Mouse (Mus musculus) neural tube, embryonic 14.5 days (tissue): Measurements from ENCODE around the gene Usp18. TPM values are rescaled to one million over a fixed set of nuclear protein-coding genes. Genes with fewer than 3 reads are reported as not detected.

ENCODE experiments used
- ATAC-seq: fragments of 200-750 bp; cut with Nextera tagmentation; 2 replicates; pipeline ENCODE4 v1.8.0; 2017; ENCODE audit warnings: low read depth, mild to moderate bottlenecking, moderate TSS enrichment, moderate library complexity
- H3K27ac ChIP-seq: fragments of 300-500 bp; sonication (generic); 2 replicates; pipeline ENCODE4 v1.5.1; 2014; ENCODE audit warnings: low read depth, mild to moderate bottlenecking, control low read depth, low read length, moderate library complexity, mixed read lengths
- H3K27me3 ChIP-seq: fragments of 300-500 bp; sonication (generic); 2 replicates; pipeline ENCODE4 v1.6.1; 2014; ENCODE audit warnings: low read length; ENCODE audit not compliant: control insufficient read depth, insufficient read depth
- H3K36me3 ChIP-seq: fragments of 300-500 bp; sonication (generic); 2 replicates; pipeline ENCODE4 v1.6.1; 2014; ENCODE audit warnings: low read length, mixed read lengths; ENCODE audit not compliant: control insufficient read depth, insufficient read depth
- H3K4me1 ChIP-seq: fragments of 300-500 bp; sonication (generic); 2 replicates; pipeline ENCODE4 v1.6.1; 2014; ENCODE audit warnings: low read length; ENCODE audit not compliant: control insufficient read depth, insufficient read depth
- H3K4me2 ChIP-seq: fragments of 300-500 bp; sonication (generic); 2 replicates; pipeline ENCODE4 v1.6.1; 2014; ENCODE audit warnings: mild to moderate bottlenecking, low read depth, low read length, control low read depth
- H3K4me3 ChIP-seq: fragments of 300-500 bp; sonication (generic); 2 replicates; pipeline ENCODE4 v1.5.1; 2014; ENCODE audit warnings: low read depth, low read length, control low read depth, mixed read lengths
- H3K9ac ChIP-seq: fragments of 300-500 bp; sonication (generic); replicated peaks from 2 replicates; pipeline ENCODE4 v1.6.1; 2014; ENCODE audit warnings: low read depth, mild to moderate bottlenecking, control low read depth, low read length, mixed read lengths
- H3K9me3 ChIP-seq: fragments of 300-500 bp; sonication (generic); 2 replicates; pipeline ENCODE4 v1.6.1; 2016; ENCODE audit warnings: low read length; ENCODE audit not compliant: control insufficient read depth
- WGBS: fragments of 180-500 bp; shearing (Covaris S2); extraction: QIAGEN DNeasy Blood & Tissue Kit; methylation state at CpG from one replicate; pipeline ENCODE4 v1.1.7; 2014; 5-methylcytosine and 5-hydroxymethylcytosine counted together
- polyA plus RNA-seq: library from polyadenylated mRNA; unstranded; fragments of >200 nt; fragmentation: Nextera tagmentation; extraction: Ambion mirVana; gene quantifications from 2 replicates; pipeline ENCODE4 v1.2.1, GENCODE M21; 2014

Usp18 gene
- polyA plus RNA-seq, 1 experiment from 2014 or later = 0.54 TPM

- H3K9ac ChIP-seq = no peak overlapping the region
- no peaks in the 10 kb centered on the region for H3K27me3 ChIP-seq
- ATAC-seq = no peak
- 93% methylated on average over 10 of the region's 10 CpGs for WGBS
- H3K36me3 ChIP-seq = no peaks in the 10 kb centered on the region
- no peaks in the 10 kb centered on the region for H3K4me1 ChIP-seq
- H3K4me3 ChIP-seq = no peak overlapping the region
- no peak overlapping the region for H3K4me2 ChIP-seq
- no peaks in the 10 kb centered on the region for H3K9me3 ChIP-seq
- H3K27ac ChIP-seq = no peak overlapping the region
Observed at GRCm38 (mm10) chr6:121220181-121220580, 25.5 kb upstream of the Usp18 start.

- no peaks in the 10 kb centered on the region for H3K27me3 ChIP-seq
- H3K36me3 ChIP-seq = no peaks in the 10 kb centered on the region
- H3K4me1 ChIP-seq = no peaks in the 10 kb centered on the region
- no peak overlapping the region for H3K4me3 ChIP-seq
- H3K9ac ChIP-seq = no peak overlapping the region
- no peak for ATAC-seq
- H3K4me2 ChIP-seq = no peak overlapping the region
- no peaks in the 10 kb centered on the region for H3K9me3 ChIP-seq
- WGBS = 88% methylated on average over 8 of the region's 8 CpGs
- H3K27ac ChIP-seq = no peak overlapping the region
Observed at GRCm38 (mm10) chr6:121221876-121222597, 23.7 kb upstream of the Usp18 start.

GRCm38 (mm10) chr6:121223001-121223400 is 22.7 kb upstream of the Usp18 start:
- H3K4me2 ChIP-seq = no peak overlapping the region
- no peak overlapping the region for H3K9ac ChIP-seq
- no peaks in the 10 kb centered on the region for H3K27me3 ChIP-seq
- ATAC-seq = no peak
- H3K27ac ChIP-seq = no peak overlapping the region
- no peaks in the 10 kb centered on the region for H3K4me1 ChIP-seq
- no peaks in the 10 kb centered on the region for H3K36me3 ChIP-seq
- no peaks in the 10 kb centered on the region for H3K9me3 ChIP-seq
- no peak overlapping the region for H3K4me3 ChIP-seq
- 97% methylated on average over 14 of the region's 14 CpGs for WGBS

- no peaks in the 10 kb centered on the region for H3K4me1 ChIP-seq
- 76% methylated on average over 5 of the region's 5 CpGs for WGBS
- H3K4me3 ChIP-seq = no peak overlapping the region
- no peaks in the 10 kb centered on the region for H3K27me3 ChIP-seq
- H3K9ac ChIP-seq = no peak overlapping the region
- no peak overlapping the region for H3K4me2 ChIP-seq
- no peaks in the 10 kb centered on the region for H3K36me3 ChIP-seq
- H3K9me3 ChIP-seq = no peaks in the 10 kb centered on the region
- ATAC-seq = no peak
- H3K27ac ChIP-seq = no peak overlapping the region
Observed at GRCm38 (mm10) chr6:121224067-121224466, 21.6 kb upstream of the Usp18 start.

- Histone ChIP-seq H3K9ac (no peak overlapping the region), H3K4me1 (no peaks in the 10 kb centered on the region), H3K4me3 (no peak overlapping the region), H3K27me3 (no peaks in the 10 kb centered on the region), H3K9me3 (no peaks in the 10 kb centered on the region), H3K4me2 (no peak overlapping the region), H3K27ac (no peak overlapping the region), H3K36me3 (no peaks in the 10 kb centered on the region)
- no peak for ATAC-seq
- WGBS = 18% methylated on average over 6 of the region's 6 CpGs
Observed at GRCm38 (mm10) chr6:121224993-121225392, 20.7 kb upstream of the Usp18 start.

GRCm38 (mm10) chr6:121226043-121226442 is 19.7 kb upstream of the Usp18 start:
- no peak overlapping the region for H3K4me3 ChIP-seq
- no peak for ATAC-seq
- no peaks in the 10 kb centered on the region for H3K36me3 ChIP-seq
- H3K4me2 ChIP-seq = no peak overlapping the region
- no peak overlapping the region for H3K9ac ChIP-seq
- no peaks in the 10 kb centered on the region for H3K9me3 ChIP-seq
- WGBS = 77% methylated on average over 4 of the region's 4 CpGs
- no peak overlapping the region for H3K27ac ChIP-seq
- H3K4me1 ChIP-seq = no peaks in the 10 kb centered on the region
- H3K27me3 ChIP-seq = no peaks in the 10 kb centered on the region

- 79% methylated on average over 2 of the region's 2 CpGs for WGBS
- H3K4me3 ChIP-seq = no peak overlapping the region
- no peak overlapping the region for H3K9ac ChIP-seq
- no peaks in the 10 kb centered on the region for H3K9me3 ChIP-seq
- H3K27me3 ChIP-seq = no peaks in the 10 kb centered on the region
- H3K4me2 ChIP-seq = no peak overlapping the region
- H3K4me1 ChIP-seq = no peaks in the 10 kb centered on the region
- H3K36me3 ChIP-seq = no peaks in the 10 kb centered on the region
- no peak overlapping the region for H3K27ac ChIP-seq
- no peak for ATAC-seq
Observed at GRCm38 (mm10) chr6:121226744-121227143, 19.0 kb upstream of the Usp18 start.

- H3K9me3 ChIP-seq = no peaks in the 10 kb centered on the region
- H3K9ac ChIP-seq = no peak overlapping the region
- no peaks in the 10 kb centered on the region for H3K36me3 ChIP-seq
- WGBS = 78% methylated on average over 8 of the region's 8 CpGs
- H3K27ac ChIP-seq = no peak overlapping the region
- H3K27me3 ChIP-seq = no peaks in the 10 kb centered on the region
- H3K4me3 ChIP-seq = no peak overlapping the region
- no peak overlapping the region for H3K4me2 ChIP-seq
- H3K4me1 ChIP-seq = no peaks in the 10 kb centered on the region
- ATAC-seq = no peak
Observed at GRCm38 (mm10) chr6:121228421-121228820, 17.3 kb upstream of the Usp18 start.

- H3K4me1 ChIP-seq = no peaks in the 10 kb centered on the region
- H3K27ac ChIP-seq = no peak overlapping the region
- no peak for ATAC-seq
- no peak overlapping the region for H3K4me2 ChIP-seq
- H3K9ac ChIP-seq = no peak overlapping the region
- H3K9me3 ChIP-seq = no peaks in the 10 kb centered on the region
- H3K36me3 ChIP-seq = no peaks in the 10 kb centered on the region
- WGBS = 78% methylated on average over 1 of the region's 1 CpGs
- H3K4me3 ChIP-seq = no peak overlapping the region
- H3K27me3 ChIP-seq = no peaks in the 10 kb centered on the region
Observed at GRCm38 (mm10) chr6:121232652-121233051, 13.1 kb upstream of the Usp18 start.
